Mouse (Mus musculus) ovary, adult 18-20 months (tissue): ENCODE results near the gene Msrb1.
"Not testable (repeated sequence)": the region's sequence is repeated elsewhere in the genome, so short reads cannot be mapped to it uniquely, and the experiment has no call there.

ENCODE experiments used
- DNase-seq: peaks from one replicate; pipeline ENCODE4 v3.0.0; 2022; ENCODE audit warnings: low spot score, mixed read lengths

Gene Msrb1

GRCm38 (mm10) chr17:24719494-24720222 is 16.8 kb upstream of the Msrb1 start:
- DNase-seq: peak; percentile 98

GRCm38 (mm10) chr17:24720616-24721015 is 15.8 kb upstream of the Msrb1 start:
- not testable (repeated sequence) for DNase-seq

GRCm38 (mm10) chr17:24721383-24721955 is 15.0 kb upstream of the Msrb1 start:
- not testable (repeated sequence) for DNase-seq

GRCm38 (mm10) chr17:24722220-24722924 is 14.1 kb upstream of the Msrb1 start:
- DNase-seq: no peak

- no peak for DNase-seq
Observed at GRCm38 (mm10) chr17:24723122-24723880, 13.1 kb upstream of the Msrb1 start.

- no peak for DNase-seq
Observed at GRCm38 (mm10) chr17:24723881-24724180, 12.6 kb upstream of the Msrb1 start.

GRCm38 (mm10) chr17:24724184-24724583 is 12.3 kb upstream of the Msrb1 start, which contains the start of gene Ndufb10:
TSS of gene Ndufb10 (minus strand) at chr17:24724478.
- peak; percentile 88 for DNase-seq

- DNase-seq: no peak
Observed at GRCm38 (mm10) chr17:24725637-24726390, 10.6 kb upstream of the Msrb1 start.

- DNase-seq: no peak
Observed at GRCm38 (mm10) chr17:24727618-24728017, 8.8 kb upstream of the Msrb1 start, which contains the start of gene Rpl3l. TSS of gene Rpl3l (plus strand) at chr17:24727820.

GRCm38 (mm10) chr17:24728184-24728583 is 8.3 kb upstream of the Msrb1 start:
- DNase-seq: no peak

- DNase-seq: no peak
Observed at GRCm38 (mm10) chr17:24729067-24729466, 7.4 kb upstream of the Msrb1 start.

- no peak for DNase-seq
Observed at GRCm38 (mm10) chr17:24730787-24731186, 5.7 kb upstream of the Msrb1 start.

- DNase-seq: no peak
Observed at GRCm38 (mm10) chr17:24732233-24732935, 4.1 kb upstream of the Msrb1 start.

GRCm38 (mm10) chr17:24733434-24734050 is 2.9 kb upstream of the Msrb1 start:
- no peak for DNase-seq

- DNase-seq: no peak
Observed at GRCm38 (mm10) chr17:24734513-24734912, 1.9 kb upstream of the Msrb1 start.

- no peak for DNase-seq
Observed at GRCm38 (mm10) chr17:24735446-24735845, 996 bp upstream of the Msrb1 start.

- no peak for DNase-seq
Observed at GRCm38 (mm10) chr17:24737135-24737810, 831 bp downstream of the Msrb1 start.

- DNase-seq: no peak
Observed at GRCm38 (mm10) chr17:24738238-24738637, 1.8 kb downstream of the Msrb1 start.

- DNase-seq: no peak
Observed at GRCm38 (mm10) chr17:24739926-24740325, 3.5 kb downstream of the Msrb1 start.

- DNase-seq: no peak
Observed at GRCm38 (mm10) chr17:24742307-24742706, 5.9 kb downstream of the Msrb1 start.
